Mouse (Mus musculus) brown adipose tissue, adult 24 weeks (tissue): ENCODE results near the gene B4galnt3. TPM values are rescaled to one million over a fixed set of nuclear protein-coding genes. Genes with fewer than 3 reads are reported as not detected.

Experiments
- H3K27ac ChIP-seq: fragments of 200-500 bp; replicated peaks from 2 replicates; pipeline ENCODE4 v1.5.1; 2012; ENCODE audit warnings: low read depth, mild to moderate bottlenecking, low read length
- H3K4me1 ChIP-seq: fragments of 200-500 bp; 2 replicates; pipeline ENCODE4 v1.6.1; 2012; ENCODE audit warnings: low read length, mixed read lengths; ENCODE audit not compliant: control insufficient read depth, insufficient read depth, insufficient read length
- H3K4me3 ChIP-seq: fragments of 200-500 bp; 2 replicates; pipeline ENCODE4 v1.5.1; 2012; ENCODE audit warnings: low read depth, mild to moderate bottlenecking, low read length, moderate library complexity; ENCODE audit not compliant: insufficient read depth
- polyA plus RNA-seq: library from polyadenylated mRNA; stranded (reverse); fragments of >200 nt; gene quantifications from 2 replicates; pipeline ENCODE4 v1.2.4, GENCODE M21; 2012; ENCODE audit not compliant: missing spikeins, insufficient read depth, insufficient read length

The B4galnt3 gene
- polyA plus RNA-seq, 1 experiment, result not detected

- H3K4me3 ChIP-seq, result no peak overlapping the region
- H3K4me1 ChIP-seq, result no peaks in the 10 kb centered on the region
- no peak overlapping the region for H3K27ac ChIP-seq
Observed at GRCm38 (mm10) chr6:120172294-120173017, 121.9 kb downstream of the B4galnt3 start.

- Histone ChIP-seq H3K27ac (no peak overlapping the region), H3K4me3 (no peak overlapping the region), H3K4me1 (no peaks in the 10 kb centered on the region)
Observed at GRCm38 (mm10) chr6:120167574-120167973, 126.8 kb downstream of the B4galnt3 start.

- H3K4me3 ChIP-seq, result no peak overlapping the region
- H3K4me1 ChIP-seq, result peaks cover 3% of the 10 kb centered on the region; the same call in 1 of the 2 replicates
- H3K27ac ChIP-seq, result no peak overlapping the region
Observed at GRCm38 (mm10) chr6:120164765-120165164, 129.6 kb downstream of the B4galnt3 start.

GRCm38 (mm10) chr6:120162928-120163327 lies 131.4 kb downstream of the B4galnt3 start:
- no peak overlapping the region for H3K27ac ChIP-seq
- H3K4me3 ChIP-seq, result no peak overlapping the region
- peaks cover 10% of the 10 kb centered on the region; the same call in 1 of the 2 replicates for H3K4me1 ChIP-seq

GRCm38 (mm10) chr6:120159133-120159901 lies 135.0 kb downstream of the B4galnt3 start:
- H3K4me1 ChIP-seq, result peaks cover 24% of the 10 kb centered on the region; the same call in 1 of the 2 replicates
- H3K27ac ChIP-seq, result peak overlapping the region; percentile 63
- H3K4me3 ChIP-seq, result no peak overlapping the region

GRCm38 (mm10) chr6:120157479-120157878 lies 136.9 kb downstream of the B4galnt3 start:
- no peak overlapping the region for H3K27ac ChIP-seq
- H3K4me1 ChIP-seq, result peaks cover 24% of the 10 kb centered on the region; the same call in 1 of the 2 replicates
- H3K4me3 ChIP-seq, result no peak overlapping the region

- peaks cover 31% of the 10 kb centered on the region for H3K4me1 ChIP-seq
- H3K27ac ChIP-seq, result peak overlapping the region; percentile 66
- H3K4me3 ChIP-seq, result no peak overlapping the region
Observed at GRCm38 (mm10) chr6:120155510-120155909, 138.8 kb downstream of the B4galnt3 start.

GRCm38 (mm10) chr6:120154526-120155309 lies 139.6 kb downstream of the B4galnt3 start:
- peak overlapping the region; percentile 59 for H3K27ac ChIP-seq
- peaks cover 36% of the 10 kb centered on the region for H3K4me1 ChIP-seq
- no peak overlapping the region for H3K4me3 ChIP-seq

Other genes starting within 250 kb of the B4galnt3 start
- gene Ninj2, start 201.2 kb downstream of the B4galnt3 start, polyA plus RNA-seq, result not detected in 2 replicates
- not detected in 2 replicates for gene D330020A13Rik, start 195 bp downstream of the B4galnt3 start, polyA plus RNA-seq
- gene Kdm5a, start 69.6 kb upstream of the B4galnt3 start, polyA plus RNA-seq, result 19.2 and 26.5 TPM in 2 replicates
- gene Ccdc77, start 69.8 kb upstream of the B4galnt3 start, polyA plus RNA-seq, result 3.6 TPM in 2 replicates
- gene Il17ra, start 168.7 kb upstream of the B4galnt3 start, polyA plus RNA-seq, result 2.0 and 2.2 TPM in 2 replicates
- not detected in 2 replicates for gene Tmem121b, start 199.2 kb upstream of the B4galnt3 start, polyA plus RNA-seq
- 10.5 and 11.9 TPM in 2 replicates for gene Hdhd5, start 236.8 kb upstream of the B4galnt3 start, polyA plus RNA-seq